Mouse (Mus musculus) urinary bladder, postnatal 14 days (tissue): ENCODE results near the gene Phf23.

Source experiments
- DNase-seq: peaks from one replicate; pipeline ENCODE4 v3.0.0; 2021; ENCODE audit warnings: low spot score

The Phf23 gene

DNA sequence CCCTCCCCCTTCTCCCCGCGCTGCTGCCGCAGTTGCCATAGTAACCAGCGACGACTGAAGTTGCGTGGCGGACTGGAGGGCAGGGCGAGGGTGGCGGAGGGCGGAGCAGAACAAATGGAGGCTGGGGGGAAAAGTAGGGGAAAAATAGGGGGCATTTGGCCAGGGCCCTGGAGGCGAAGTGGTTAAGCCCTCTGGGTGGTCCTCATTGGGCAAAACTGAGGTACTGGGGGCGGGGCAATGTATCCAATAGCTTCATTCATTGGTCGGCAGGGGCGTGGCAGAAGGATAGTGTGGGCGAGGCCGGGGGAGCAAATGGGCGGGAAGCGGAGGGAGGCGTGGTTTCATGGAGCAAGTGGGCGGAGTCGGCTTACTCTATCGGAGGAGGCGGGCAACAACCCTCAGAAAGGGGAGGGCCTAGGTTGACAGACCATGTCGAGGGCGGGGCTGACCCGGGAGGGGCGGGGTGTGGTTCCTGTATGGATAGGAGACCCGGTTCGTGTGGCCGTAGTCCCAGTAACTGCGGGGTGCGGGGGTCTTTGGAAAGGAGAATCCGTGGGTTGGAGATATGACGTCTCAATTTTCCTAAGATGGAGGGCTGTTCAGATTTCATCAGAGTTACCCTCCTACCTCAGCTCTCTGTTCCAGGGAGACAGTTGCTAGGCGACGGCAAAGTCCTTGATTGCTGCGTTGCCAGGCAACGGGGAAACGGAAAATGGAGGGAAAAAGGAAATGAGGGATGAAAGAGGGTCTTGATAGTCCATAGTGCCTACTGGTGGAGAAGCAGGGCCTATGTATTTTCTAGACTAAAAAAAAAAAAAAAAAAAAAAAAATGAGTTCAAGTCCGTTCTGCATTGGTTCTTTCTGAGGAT is 25.9 kb downstream of the Phf23 start:
- DNase-seq = peak; percentile 98

DNA sequence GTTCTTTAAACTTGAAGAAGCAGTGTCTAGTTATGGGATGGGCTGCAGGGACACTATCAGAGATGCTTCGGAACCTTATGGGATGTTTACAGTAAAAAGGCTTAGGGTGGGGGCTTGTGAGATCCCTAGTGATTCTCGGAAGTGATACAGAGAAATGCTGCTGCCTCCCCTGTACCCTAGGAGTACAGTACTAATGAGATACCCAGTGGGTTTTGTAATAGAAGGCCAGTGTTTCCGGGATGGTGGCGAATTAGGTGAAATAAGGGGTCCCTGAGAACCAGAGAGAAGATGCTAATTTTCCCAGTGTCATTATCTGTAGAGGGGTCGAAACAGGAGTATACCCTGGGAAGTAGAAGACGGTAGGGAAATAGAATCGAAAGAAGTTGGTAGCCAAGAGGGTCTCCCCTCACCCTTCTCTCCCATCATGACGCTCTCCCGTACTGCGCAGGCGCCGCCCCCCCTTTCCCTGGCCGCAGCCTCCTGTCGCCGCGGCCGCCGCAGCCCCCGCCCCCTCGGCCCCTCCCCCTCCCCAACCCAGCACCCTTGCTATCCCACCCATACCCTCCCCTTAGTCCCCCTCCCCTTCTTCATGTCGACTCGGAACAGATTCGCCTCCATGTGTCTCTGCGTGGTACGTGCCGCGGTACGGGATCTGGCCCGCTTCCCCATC is 28.0 kb downstream of the Phf23 start:
- DNase-seq = no peak

DNA sequence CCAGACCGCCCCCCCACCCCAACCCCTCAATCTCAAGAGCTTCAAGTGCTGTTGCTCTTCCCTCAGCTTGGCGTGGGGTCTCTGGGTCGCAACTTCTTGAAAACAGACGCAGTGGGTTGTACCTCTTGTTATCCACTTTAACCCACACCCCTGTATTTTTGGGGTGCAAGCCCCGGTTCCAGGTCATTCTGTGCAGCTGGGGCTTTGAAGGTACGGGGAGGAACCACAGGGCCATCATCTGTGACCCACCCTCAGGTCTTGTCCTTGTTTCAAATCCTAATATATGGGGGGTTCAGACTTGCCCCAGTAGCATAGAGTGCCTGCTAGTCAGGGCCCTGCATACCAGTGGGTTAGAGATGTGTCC is 28.6 kb downstream of the Phf23 start:
- DNase-seq = no peak

DNA sequence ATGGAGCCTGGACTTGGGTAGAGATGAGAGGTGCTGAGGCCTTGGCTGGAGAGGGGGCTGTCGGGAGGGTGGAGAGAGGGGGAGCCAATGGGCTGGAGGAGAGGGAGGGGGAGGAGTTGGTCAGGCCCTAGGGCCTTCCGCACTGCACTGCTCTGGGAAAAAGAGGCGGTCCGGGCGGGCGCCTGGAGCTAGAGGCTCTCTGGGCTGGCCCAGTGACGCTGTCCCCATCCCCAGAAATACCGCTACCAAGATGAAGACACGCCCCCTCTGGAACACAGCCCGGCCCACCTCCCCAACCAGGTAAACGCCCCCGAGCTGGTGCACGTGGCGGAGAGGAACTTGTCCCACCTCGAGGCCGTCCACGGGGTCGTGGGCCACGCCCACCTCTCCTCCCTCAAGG is 31.1 kb downstream of the Phf23 start:
- peak; percentile 61 for DNase-seq

- no peak for DNase-seq
Observed at GRCm38 (mm10) chr11:70027397-70027796, 31.8 kb downstream of the Phf23 start.

- no peak for DNase-seq
Observed at GRCm38 (mm10) chr11:70028401-70029129, 33.0 kb downstream of the Phf23 start.

GRCm38 (mm10) chr11:70029130-70029801 is 33.7 kb downstream of the Phf23 start:
- peak; percentile 67 for DNase-seq

GRCm38 (mm10) chr11:70029829-70030550 is 34.4 kb downstream of the Phf23 start:
- no peak for DNase-seq

DNA sequence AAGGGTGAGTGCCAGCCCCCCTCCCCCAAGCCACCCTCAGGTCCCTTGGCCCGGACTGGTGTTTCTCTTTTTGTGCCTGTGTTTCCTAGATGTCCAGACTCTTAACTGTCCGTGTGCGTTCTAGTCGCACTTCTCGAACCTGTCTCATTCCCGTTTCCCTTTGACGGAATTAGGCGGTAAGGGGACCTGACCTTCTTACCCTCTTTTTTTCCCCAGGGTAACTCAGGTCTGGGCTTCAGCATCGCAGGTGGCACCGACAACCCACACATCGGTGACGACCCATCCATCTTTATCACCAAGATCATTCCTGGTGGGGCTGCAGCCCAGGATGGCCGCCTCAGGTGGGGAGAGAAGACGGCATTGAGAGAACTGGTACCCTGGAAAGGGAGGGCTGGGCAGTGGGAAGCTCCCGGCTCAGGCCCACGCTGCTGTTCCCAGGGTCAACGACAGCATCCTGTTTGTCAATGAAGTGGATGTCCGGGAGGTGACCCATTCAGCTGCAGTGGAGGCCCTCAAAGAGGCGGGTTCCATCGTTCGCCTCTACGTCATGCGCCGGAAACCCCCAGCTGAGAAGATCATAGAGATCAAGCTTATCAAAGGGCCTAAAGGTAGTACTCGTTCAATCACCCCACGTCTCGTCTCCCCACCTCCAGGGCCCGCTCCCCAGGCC is 35.2 kb downstream of the Phf23 start:
- DNase-seq = no peak

DNA sequence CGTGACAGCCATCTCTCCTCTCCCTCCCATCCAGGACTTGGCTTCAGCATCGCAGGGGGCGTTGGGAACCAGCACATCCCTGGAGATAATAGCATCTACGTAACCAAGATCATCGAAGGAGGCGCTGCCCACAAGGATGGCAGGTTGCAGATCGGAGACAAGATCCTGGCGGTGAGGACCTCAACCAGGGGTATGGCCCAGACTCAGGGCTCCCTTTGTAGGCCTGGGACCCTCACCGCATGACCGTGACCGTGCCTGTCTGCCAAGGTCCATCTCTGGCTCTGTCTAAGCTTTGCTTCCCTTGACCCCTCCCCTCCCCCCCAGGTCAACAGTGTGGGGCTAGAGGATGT is 35.7 kb downstream of the Phf23 start:
- DNase-seq = no peak

DNA sequence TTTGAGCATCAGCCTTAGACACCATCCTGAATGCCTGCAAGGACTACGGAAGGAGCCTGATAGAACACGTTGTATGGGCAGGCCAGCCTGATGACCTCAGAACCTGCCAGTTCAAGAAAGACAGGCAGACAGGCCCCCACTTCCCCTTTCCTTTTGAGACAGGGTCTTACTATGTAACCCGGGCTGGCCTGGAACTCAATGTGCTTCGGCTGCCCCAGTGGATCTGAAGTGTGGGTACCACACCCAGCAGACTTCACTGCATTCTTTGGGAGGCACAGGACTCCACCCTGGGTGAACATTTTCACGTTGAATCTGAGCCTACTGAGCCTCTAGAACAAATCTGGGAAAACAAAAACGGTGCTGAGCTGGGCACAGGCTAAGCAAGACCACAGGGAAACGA is 42.6 kb downstream of the Phf23 start:
- DNase-seq = no peak

- no peak for DNase-seq
Observed at GRCm38 (mm10) chr11:70039631-70040030, 44.1 kb downstream of the Phf23 start.

DNA sequence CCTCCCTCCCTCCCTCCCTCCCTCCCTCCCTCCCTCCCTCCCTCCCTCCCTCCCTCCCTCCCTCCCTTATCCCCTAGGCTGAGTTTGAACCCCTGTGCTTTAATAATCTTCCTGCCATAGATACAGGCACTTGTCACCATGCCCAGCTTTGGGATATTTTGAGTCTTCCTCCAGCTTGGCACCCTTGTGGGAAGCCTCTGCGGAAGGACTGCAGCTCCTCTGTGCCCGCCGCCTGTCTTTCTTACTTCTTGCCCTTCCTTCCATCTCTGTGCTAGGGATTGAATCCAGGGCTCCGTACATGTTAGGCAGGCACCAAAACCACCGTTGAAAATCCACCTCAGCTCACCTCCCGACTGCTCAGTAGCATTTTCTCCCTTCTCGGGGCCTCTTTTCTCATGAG is 44.6 kb downstream of the Phf23 start:
- DNase-seq = no peak

DNA sequence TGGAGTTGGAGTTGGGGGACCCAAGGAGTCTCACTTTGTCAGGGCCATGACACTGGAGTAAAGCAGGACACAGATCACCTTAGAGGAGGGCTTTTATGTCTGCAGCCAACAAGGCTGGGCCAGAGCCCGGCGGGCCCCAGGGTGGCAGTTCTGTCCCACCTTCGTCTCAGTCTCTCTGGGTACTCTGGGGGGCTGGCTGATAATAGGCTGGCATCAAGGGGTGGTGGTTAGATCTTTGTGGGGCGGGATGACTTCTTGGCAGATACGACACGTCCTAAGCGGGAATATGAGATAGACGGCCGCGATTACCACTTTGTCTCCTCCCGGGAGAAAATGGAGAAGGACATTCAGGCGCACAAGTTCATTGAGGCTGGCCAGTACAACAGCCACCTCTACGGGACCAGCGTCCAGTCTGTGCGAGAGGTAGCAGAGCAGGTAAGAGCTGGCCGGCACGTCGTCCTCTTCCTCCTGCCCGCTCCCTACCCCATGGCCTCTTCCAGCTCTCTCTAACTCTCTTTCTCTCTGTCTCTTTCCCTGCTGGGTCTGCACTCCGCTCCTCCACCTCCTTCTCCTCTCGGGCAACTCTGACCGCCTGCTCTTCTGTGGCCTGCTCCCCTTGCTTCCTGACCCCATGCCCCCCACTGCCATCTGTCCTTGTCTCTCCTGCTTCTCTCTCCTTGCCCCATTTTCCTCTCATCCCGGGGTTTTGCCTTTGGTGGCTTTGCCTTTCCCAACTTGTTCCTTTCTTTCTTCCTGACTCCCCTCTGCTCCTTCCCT is 46.9 kb downstream of the Phf23 start:
- no peak for DNase-seq

DNA sequence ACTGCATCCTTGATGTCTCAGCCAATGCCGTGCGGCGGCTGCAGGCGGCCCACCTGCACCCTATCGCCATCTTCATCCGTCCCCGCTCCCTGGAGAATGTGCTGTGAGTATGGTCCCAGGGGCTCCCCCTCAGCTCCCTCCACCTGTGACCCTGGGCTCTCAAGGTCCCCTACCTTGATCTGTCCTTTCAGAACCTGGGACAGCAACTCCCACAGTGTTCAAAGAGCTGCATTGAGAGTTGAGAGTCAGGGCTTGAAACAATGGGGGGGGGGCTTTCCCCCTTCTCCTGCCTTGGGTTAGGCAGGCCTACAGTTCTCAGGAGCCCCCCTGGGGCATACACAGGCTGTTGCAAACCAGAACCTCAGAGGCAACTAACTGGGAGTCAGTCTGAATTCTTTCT is 48.1 kb downstream of the Phf23 start:
- no peak for DNase-seq

- DNase-seq = no peak
Observed at GRCm38 (mm10) chr11:70045435-70045834, 49.9 kb downstream of the Phf23 start.

DNA sequence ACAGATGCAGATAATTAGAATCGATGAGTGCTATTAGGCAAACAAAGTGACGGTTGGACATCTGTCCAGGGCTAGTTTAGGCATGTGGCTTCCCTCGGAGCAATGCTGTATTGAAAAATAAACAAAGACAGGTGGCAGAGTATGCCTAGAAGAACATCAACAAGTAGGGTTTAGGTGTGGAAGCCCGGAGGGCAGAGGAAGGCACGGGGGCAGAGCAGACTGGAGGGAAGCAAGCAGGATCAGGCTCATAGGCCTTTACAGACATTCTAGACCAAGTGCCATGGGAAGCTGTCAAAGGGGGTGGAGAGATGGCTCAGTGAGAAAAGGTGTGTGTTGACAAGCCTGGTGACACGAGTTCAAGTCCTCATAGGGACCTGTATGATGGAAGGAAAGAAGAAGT is 53.8 kb downstream of the Phf23 start:
- DNase-seq = no peak
